Mouse (Mus musculus) cerebellum, adult 2 months (tissue): ENCODE measurements at regions not wholly inside any gene's neighbourhood (a gene's known extent, or its start where the extent isn't known, plus 50 kb on each side); places are given as distances from the start of the nearest gene placed in this dataset.

Source experiments
- DNase-seq, 2 experiments: peaks; one replicate each; pipeline ENCODE4 v3.0.0; 2021
- H3K27ac ChIP-seq: fragments of 200-500 bp; 2 replicates; pipeline ENCODE4 v1.5.1; 2012; ENCODE audit warnings: low read length, control low read depth, inconsistent platforms; ENCODE audit not compliant: insufficient read depth
- H3K27me3 ChIP-seq: fragments of 200-500 bp; 2 replicates; pipeline ENCODE4 v1.6.1; 2012; ENCODE audit warnings: inconsistent platforms, mild to moderate bottlenecking, low read length, moderate library complexity; ENCODE audit not compliant: control insufficient read depth, insufficient read depth
- H3K4me1 ChIP-seq: fragments of 200-500 bp; 2 replicates; pipeline ENCODE4 v1.6.1; 2011; ENCODE audit warnings: low read length; ENCODE audit not compliant: control insufficient read depth, insufficient read depth
- H3K4me3 ChIP-seq: fragments of 200-500 bp; replicated peaks from 2 replicates; pipeline ENCODE3; 2011; ENCODE audit warnings: mild to moderate bottlenecking, low read depth, low read length, control low read depth; ENCODE audit not compliant: insufficient read depth
- CTCF ChIP-seq: fragments of 200-500 bp; IDR thresholded peaks from 2 replicates; pipeline ENCODE4 v1.5.1; 2011; ENCODE audit warnings: low read depth, mild to moderate bottlenecking, control low read depth, low read length, moderate library complexity, borderline replicate concordance; ENCODE audit not compliant: insufficient read depth
- POLR2A ChIP-seq: fragments of 200-500 bp; IDR thresholded peaks from 2 replicates; pipeline ENCODE4 v1.6.1; 2011; ENCODE audit warnings: low read length, control low read depth, borderline replicate concordance; ENCODE audit not compliant: insufficient read depth
- WGBS: fragments of 180-500 bp; shearing (Covaris S2); methylation state at CpG from one replicate; pipeline ENCODE4 v1.1.7; 2018; 5-methylcytosine and 5-hydroxymethylcytosine counted together

DNA sequence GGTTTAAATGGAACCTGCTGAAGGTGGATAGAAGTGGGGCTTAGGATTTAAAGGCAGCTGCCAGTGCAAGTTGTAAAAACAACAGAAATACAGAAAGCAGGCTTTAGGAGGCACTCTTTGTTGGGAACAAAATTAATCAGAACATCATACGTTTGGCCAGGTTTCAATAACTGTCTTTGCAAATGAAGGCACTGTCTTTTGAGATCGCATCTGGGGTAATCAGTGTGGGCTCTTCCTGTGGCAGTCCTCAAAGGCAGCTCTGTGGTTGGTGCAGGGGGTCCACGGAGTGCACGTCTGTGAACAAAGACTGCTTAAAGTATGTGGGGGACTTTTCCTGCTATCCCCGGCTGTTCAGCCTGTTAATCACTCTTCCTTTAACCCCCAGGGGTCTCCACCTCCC is 654.5 kb downstream of the Tmem132b start:
- DNase-seq = no peak
- no peaks in the 10 kb centered on the region for H3K4me1 ChIP-seq
- H3K27ac ChIP-seq = no peak overlapping the region
- 11% methylated on average over 5 of the region's 5 CpGs for WGBS
- H3K27me3 ChIP-seq = no peaks in the 10 kb centered on the region
- no peak overlapping the region for H3K4me3 ChIP-seq
- TF ChIP-seq CTCF (no peak), POLR2A (no peak)

DNA sequence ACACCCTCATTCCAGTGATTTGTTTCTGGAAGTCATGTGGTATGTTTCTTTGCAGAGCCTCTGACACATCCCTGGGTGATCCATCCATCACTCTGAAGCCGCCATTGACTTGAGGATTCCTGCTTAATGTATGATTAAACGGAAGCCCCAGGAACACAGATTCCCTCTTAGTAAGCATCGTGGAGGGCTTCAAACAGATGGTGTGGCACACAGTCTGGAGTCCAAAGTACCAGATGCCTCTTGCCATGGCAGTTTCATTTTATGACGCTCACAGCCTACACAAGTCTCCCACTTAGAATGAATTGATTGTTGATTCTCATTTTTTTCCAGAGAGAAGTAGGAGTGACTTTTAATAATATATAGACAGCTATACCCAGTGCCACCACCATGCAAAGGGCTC is 668.3 kb downstream of the Tmem132b start:
- Histone ChIP-seq H3K27ac (no peak overlapping the region), H3K27me3 (no peaks in the 10 kb centered on the region; the same call in 1 of the 2 replicates), H3K4me3 (no peak overlapping the region), H3K4me1 (no peaks in the 10 kb centered on the region)
- no peak for TF ChIP-seq POLR2A
- no peak for TF ChIP-seq CTCF
- 33% methylated on average over 4 of the region's 4 CpGs for WGBS
- DNase-seq = no peak

DNA sequence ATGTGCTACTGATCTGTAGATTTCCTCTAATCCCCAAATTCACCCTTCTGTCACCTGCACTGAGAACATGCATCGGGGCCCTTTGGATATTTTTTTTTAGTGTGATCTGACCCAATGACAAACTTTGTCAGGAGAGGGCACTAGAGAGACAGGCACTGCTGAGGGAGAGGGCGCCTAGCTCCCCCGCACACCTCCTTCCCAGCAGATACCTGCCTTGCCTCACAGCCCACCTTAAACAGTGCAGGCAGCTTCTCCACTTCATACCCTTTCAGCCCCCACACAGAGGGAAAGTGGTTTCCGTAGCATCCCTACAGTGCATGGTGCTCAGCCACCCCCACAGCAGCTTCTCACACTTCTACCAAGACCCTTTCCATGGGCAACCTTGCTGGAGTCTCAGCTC is 670.0 kb downstream of the Tmem132b start:
- WGBS = 32% methylated on average over 4 of the region's 4 CpGs
- Histone ChIP-seq H3K4me3 (no peak overlapping the region), H3K27ac (no peak overlapping the region), H3K4me1 (no peaks in the 10 kb centered on the region), H3K27me3 (no peaks in the 10 kb centered on the region; the same call in 1 of the 2 replicates)
- TF ChIP-seq POLR2A = no peak
- TF ChIP-seq CTCF = 0 out of 2 replicates have a peak, but pooled peaks have one; percentile 10
- no peak for DNase-seq

DNA sequence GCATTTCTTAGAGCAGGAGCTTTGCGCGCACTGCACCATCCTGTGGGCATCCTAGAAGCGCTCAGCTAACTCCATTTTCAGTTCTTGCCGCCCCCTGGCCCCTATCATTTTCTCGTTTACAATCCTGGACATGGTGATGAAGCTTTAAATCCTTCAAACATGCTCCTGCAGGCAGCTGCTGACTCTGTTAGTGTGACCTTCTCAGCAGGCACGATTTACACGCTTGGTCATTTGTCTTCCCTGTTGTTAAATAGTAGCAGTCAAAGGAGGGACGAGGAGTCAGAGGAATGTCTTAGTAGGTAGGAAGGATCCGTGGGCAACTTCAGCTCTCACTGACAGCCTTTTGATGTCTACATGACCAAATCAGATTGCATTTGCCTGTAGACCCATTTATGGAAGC is 670.4 kb downstream of the Tmem132b start:
- Histone ChIP-seq H3K4me3 (no peak overlapping the region), H3K27ac (no peak overlapping the region), H3K27me3 (no peaks in the 10 kb centered on the region; the same call in 1 of the 2 replicates), H3K4me1 (no peaks in the 10 kb centered on the region)
- no peak for TF ChIP-seq POLR2A
- TF ChIP-seq CTCF = no peak
- no peak for DNase-seq
- WGBS = 29% methylated on average over 9 of the region's 9 CpGs

DNA sequence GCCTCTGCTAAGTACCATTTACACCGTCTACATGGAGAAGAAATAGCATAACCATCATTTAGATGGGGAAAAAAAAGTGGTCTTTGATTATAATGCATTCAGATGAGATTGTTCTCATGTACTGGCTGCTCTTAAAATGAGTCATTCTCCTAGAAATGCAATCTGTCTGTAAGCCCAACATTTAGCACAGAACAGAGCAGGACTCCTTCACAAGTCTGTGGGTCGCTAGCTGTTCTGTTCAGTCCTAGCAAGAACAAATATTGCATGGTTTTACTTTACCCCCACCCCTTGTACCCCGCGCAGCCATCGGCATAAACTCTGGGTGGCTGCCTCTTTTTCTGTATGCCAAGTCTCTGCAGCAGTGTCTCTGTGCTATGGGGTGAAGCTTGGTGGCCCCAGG is 685.4 kb downstream of the Tmem132b start:
- Histone ChIP-seq H3K27ac (no peak overlapping the region), H3K4me1 (no peaks in the 10 kb centered on the region), H3K27me3 (no peaks in the 10 kb centered on the region), H3K4me3 (no peak overlapping the region)
- no peak for TF ChIP-seq POLR2A
- no peak for TF ChIP-seq CTCF
- WGBS = 89% methylated on average over 5 of the region's 5 CpGs
- DNase-seq = no peak

DNA sequence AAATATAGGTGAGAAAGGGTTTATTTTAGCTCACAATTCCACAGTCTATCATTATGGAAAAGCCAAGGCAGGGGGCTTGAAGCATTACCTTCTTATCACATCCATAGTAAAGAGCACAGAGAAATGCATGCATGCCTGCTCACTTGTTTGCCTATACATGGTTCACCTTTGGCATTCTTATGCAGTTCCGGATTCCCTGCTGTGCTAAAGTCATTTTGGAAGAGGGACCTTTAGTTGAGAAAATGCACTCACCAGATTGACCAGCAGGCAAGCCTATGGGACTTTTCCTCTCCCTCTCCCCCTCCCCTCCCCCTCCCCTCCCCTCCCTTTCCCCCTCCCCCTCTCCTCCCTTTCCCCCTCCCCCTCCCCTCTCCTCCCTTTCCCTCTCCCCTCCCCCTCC is 686.2 kb downstream of the Tmem132b start:
- no peaks in the 10 kb centered on the region for H3K4me1 ChIP-seq
- H3K27me3 ChIP-seq = no peaks in the 10 kb centered on the region
- no peak overlapping the region for H3K4me3 ChIP-seq
- H3K27ac ChIP-seq = no peak overlapping the region
- WGBS = 44% methylated on average over 1 of the region's 1 CpGs
- TF ChIP-seq CTCF = no peak
- TF ChIP-seq POLR2A = no peak
- no peak for DNase-seq

DNA sequence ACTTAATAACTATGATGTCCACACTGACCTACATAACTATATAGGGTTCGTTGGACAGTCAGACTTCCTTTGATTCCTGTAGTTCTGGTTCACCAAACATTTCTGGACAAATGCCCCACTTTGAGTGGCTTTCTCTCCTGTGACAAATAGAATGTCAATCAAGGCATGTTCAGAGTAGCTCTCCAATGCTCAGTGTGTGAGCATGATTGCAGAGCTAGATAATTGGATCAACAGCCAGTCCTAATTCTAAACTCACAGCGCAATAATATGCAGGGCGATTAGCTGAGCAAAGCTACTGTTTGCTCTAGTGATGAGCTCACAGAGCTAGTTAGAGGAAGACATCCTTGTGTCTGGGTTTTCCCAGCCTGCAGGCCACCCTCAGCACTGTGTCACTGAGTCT is 692.1 kb downstream of the Tmem132b start:
- WGBS = 78% methylated on average over 3 of the region's 3 CpGs
- TF ChIP-seq POLR2A (no peak), CTCF (no peak)

DNA sequence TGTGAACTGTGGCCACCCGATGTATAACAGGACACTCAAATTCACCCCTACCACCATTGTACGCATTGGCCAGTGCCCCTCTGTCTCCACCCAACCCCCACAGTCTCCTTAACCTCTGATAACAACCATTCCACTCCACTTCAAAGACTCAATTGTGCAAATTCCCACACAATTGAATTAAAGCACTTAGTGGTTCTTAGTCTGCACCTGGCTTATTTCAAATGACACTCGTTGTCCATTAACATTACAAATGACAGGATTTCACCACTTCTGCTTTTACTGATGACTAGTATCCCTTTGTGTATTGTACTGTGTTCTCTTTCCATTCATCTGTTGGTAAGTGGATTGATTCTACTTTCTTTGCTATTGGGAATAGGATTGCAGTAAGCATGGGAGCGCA is 699.2 kb downstream of the Tmem132b start:
- no peaks in the 10 kb centered on the region for H3K4me1 ChIP-seq
- H3K27me3 ChIP-seq = no peaks in the 10 kb centered on the region
- DNase-seq = no peak
- TF ChIP-seq CTCF = no peak
- no peak for TF ChIP-seq POLR2A
- 85% methylated on average over 4 of the region's 4 CpGs for WGBS
- no peak overlapping the region for H3K4me3 ChIP-seq
- H3K27ac ChIP-seq = no peak overlapping the region

More for the DNA sequence above, 692.1 kb downstream of the Tmem132b start:
- H3K27me3 ChIP-seq = no peaks in the 10 kb centered on the region
- H3K4me3 ChIP-seq = no peak overlapping the region
- no peak for DNase-seq
- H3K4me1 ChIP-seq = no peaks in the 10 kb centered on the region
- no peak overlapping the region for H3K27ac ChIP-seq
